Mouse (Mus musculus) cerebellum, adult 2 months (tissue): ENCODE results near the gene Lcn11. TPM values are rescaled to one million over a fixed set of nuclear protein-coding genes. Genes with fewer than 3 reads are reported as not detected.
"Not testable (repeated sequence)": the region's sequence is repeated elsewhere in the genome, so short reads cannot be mapped to it uniquely, and the experiment has no call there.

ENCODE experiments used
- DNase-seq, 2 experiments: peaks; one replicate each; pipeline ENCODE4 v3.0.0; 2021
- H3K27ac ChIP-seq: fragments of 200-500 bp; 2 replicates; pipeline ENCODE4 v1.5.1; 2012; ENCODE audit warnings: low read length, control low read depth, inconsistent platforms; ENCODE audit not compliant: insufficient read depth
- H3K27me3 ChIP-seq: fragments of 200-500 bp; 2 replicates; pipeline ENCODE4 v1.6.1; 2012; ENCODE audit warnings: inconsistent platforms, mild to moderate bottlenecking, low read length, moderate library complexity; ENCODE audit not compliant: control insufficient read depth, insufficient read depth
- H3K4me1 ChIP-seq: fragments of 200-500 bp; 2 replicates; pipeline ENCODE4 v1.6.1; 2011; ENCODE audit warnings: low read length; ENCODE audit not compliant: control insufficient read depth, insufficient read depth
- H3K4me3 ChIP-seq: fragments of 200-500 bp; replicated peaks from 2 replicates; pipeline ENCODE3; 2011; ENCODE audit warnings: mild to moderate bottlenecking, low read depth, low read length, control low read depth; ENCODE audit not compliant: insufficient read depth
- CTCF ChIP-seq: fragments of 200-500 bp; IDR thresholded peaks from 2 replicates; pipeline ENCODE4 v1.5.1; 2011; ENCODE audit warnings: low read depth, mild to moderate bottlenecking, control low read depth, low read length, moderate library complexity, borderline replicate concordance; ENCODE audit not compliant: insufficient read depth
- POLR2A ChIP-seq: fragments of 200-500 bp; IDR thresholded peaks from 2 replicates; pipeline ENCODE4 v1.6.1; 2011; ENCODE audit warnings: low read length, control low read depth, borderline replicate concordance; ENCODE audit not compliant: insufficient read depth
- WGBS: fragments of 180-500 bp; shearing (Covaris S2); methylation state at CpG from one replicate; pipeline ENCODE4 v1.1.7; 2018; 5-methylcytosine and 5-hydroxymethylcytosine counted together
- polyA plus RNA-seq: library from polyadenylated mRNA; depleted of rRNA; stranded (reverse); fragments of >200 nt; gene quantifications from 2 replicates; pipeline ENCODE4 v1.2.3, GENCODE M21; 2012; rRNA removed

Lcn11 gene
- polyA plus RNA-seq, 1 experiment = not detected

DNA sequence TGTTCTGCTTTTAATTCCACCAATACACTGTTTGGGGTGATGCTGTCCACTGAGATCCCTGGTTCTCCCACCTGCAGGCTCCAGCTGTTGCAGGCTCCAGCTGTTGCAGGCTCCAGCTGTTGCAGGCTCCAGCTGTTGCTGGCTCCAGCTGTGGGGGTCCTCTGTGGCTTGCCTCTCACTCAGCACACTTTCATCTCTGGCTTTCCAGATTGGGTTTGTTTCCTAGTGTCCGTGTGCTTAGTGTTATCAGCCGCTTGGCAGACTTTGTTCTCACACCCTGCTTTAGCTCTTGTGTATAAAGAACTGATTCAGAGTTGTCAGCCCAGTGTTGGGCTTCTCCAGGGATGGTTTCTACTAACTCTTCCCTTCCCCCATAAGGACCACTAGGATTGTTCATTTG, 20.8 kb downstream of the Lcn11 start:
- no peaks in the 10 kb centered on the region for H3K4me1 ChIP-seq
- TF ChIP-seq POLR2A = no peak
- TF ChIP-seq CTCF = no peak
- no peak overlapping the region for H3K4me3 ChIP-seq
- DNase-seq = no peak
- H3K27me3 ChIP-seq = no peaks in the 10 kb centered on the region
- no peak overlapping the region for H3K27ac ChIP-seq
- 61% methylated on average over 2 of the region's 2 CpGs for WGBS

DNA sequence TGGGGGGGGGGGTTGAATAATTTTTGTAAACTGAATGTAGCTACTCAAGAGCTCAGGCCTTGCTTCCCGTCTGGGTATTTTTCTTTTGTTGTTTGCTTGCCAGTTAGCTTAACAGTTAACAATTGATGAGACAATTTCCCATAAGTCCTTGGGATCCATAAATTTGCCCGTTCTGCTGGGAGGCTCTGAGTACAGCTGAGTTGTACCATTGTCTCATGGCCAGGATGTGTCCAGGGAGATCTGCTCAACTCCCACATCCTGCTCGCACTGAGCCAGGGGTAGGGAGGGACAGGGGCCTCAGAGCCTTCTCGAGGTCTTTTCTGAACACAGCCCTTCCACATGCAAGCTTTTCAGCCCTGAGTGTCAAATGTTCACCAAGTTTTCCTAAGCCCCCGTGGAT, 21.2 kb downstream of the Lcn11 start:
- TF ChIP-seq CTCF = no peak
- no peak for TF ChIP-seq POLR2A
- DNase-seq = no peak
- 34% methylated on average over 5 of the region's 5 CpGs for WGBS
- H3K4me1 ChIP-seq = no peaks in the 10 kb centered on the region
- H3K4me3 ChIP-seq = no peak overlapping the region
- H3K27me3 ChIP-seq = no peaks in the 10 kb centered on the region
- H3K27ac ChIP-seq = no peak overlapping the region

DNA sequence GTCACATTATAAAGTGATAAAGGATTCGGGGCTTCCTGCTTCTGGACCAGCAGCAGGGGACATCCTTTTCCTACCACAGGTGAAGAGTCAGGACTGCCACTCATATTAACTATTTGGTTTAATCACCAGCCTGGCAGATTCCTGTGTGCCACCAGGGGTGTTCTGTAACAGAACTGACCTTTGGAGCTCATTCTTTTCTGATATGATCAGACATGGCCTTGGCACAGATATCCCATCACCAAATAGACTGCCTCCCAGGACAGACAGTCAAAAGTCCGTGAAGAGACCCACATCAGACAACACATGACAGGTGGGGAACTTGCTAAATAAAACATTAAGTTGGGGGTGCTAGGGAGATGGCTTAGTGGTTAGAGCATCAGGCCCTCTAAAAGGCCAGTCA, 34.9 kb downstream of the Lcn11 start:
- Histone ChIP-seq H3K4me1 (no peaks in the 10 kb centered on the region), H3K27ac (no peak overlapping the region), H3K4me3 (no peak overlapping the region), H3K27me3 (no peaks in the 10 kb centered on the region)
- WGBS = 60% methylated on average over 2 of the region's 2 CpGs
- no peak for DNase-seq
- TF ChIP-seq POLR2A (no peak), CTCF (no peak)

DNA sequence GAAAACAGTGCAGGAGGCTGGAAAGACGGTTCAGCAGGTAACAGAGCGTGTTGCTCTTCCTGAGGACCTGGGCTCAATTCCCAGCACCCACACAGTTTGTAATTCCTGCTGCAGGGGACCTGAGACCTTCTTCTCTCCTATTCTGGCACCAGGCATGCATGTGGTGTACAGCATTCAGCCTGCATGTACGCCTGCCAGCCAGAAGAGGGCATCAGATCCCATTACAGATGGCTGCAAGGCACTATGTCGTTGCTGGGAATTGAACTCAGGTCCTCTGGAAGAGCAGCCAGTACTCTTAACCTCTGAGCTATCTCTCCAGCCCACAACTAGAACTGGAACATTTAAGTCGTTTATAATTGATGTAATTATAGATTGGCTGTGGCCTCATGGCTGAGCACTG, 36.5 kb downstream of the Lcn11 start:
- TF ChIP-seq POLR2A (no peak), CTCF (no peak)
- Histone ChIP-seq H3K27me3 (no peaks in the 10 kb centered on the region), H3K27ac (no peak overlapping the region), H3K4me1 (no peaks in the 10 kb centered on the region), H3K4me3 (no peak overlapping the region)
- 85% methylated on average over 5 of the region's 5 CpGs for WGBS
- no peak for DNase-seq

DNA sequence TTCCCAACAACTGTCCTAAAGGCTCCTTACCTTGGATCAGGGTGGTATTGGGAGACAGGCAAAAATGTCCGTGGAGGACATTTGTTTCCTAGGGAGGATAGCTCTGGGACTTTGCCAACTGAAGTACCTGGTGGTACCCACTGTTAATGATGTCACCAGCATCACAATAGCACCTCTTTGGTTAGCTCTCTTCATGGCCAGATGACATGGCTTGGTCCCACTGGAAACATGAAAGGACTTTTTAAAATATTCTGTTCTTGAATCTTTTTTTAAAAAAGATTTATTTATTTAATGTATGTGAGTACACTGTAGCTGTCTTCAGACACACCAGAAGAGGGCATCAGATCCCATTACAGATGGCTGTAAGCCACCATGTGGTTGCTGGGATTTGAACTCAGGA, 38.9 kb downstream of the Lcn11 start, which contains the start of gene Glt6d1:
TSS of gene Glt6d1 (minus strand) at position 101 of the 400 bp plus-strand sequence.
- not testable (repeated sequence) for H3K4me3 ChIP-seq

DNA sequence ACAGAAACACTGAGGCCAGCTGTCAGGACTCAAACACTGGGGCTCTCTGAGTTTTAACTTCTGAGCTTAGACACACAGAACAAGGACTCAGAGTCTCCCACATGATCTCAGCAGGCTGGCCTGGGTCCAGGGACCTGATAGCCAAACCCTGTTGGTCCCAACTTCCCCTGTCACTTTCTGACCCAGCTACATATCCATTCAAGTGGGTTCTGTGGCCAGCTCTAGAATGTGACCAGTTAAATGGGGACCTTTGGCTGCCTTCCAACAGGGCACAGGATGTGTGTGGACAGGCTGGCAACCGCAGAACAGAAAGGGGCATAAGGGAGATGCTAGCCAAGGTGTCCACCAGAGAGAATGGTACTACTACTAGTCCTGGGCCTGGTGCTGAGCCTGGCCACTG, 46.0 kb downstream of the Lcn11 start, which contains the start of gene Lcn9:
TSS of gene Lcn9 (plus strand) at position 348 of the 400 bp plus-strand sequence.
- TF ChIP-seq CTCF (no peak), POLR2A (no peak)
- Histone ChIP-seq H3K27ac (no peak within 1 kb of the TSS), H3K4me3 (no peak within 1 kb of the TSS), H3K4me1 (no peaks in the 10 kb centered on the region), H3K27me3 (no peaks in the 10 kb centered on the region)
- peak; percentile 8 to 18 for DNase-seq
- WGBS = 11% methylated on average over 1 of the region's 1 CpGs

More for the DNA sequence above, 38.9 kb downstream of the Lcn11 start, which contains the start of gene Glt6d1:
- WGBS = 55% methylated on average over 1 of the region's 1 CpGs
- H3K4me1 ChIP-seq, H3K27me3 ChIP-seq, DNase-seq, H3K27ac ChIP-seq: not testable (repeated sequence)

DNA sequence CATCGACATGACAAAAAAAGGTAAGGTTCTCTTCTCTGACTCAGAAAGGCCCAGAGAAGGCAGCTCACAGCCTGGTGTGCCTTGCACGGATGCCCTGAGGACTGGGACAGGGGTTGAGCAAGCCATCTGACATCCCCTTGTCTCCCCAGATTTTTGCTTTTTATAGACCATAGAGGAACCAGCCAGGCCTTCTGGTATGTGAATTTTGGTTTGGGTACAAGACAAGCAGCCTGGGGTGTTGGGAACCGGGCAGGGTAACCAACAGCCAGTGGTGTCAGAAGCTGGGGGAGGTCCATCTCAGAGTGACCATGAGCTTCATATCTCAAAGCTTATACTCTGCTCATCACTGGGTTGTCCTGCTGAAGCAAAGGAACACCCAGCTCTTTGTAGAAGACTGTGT, 47.9 kb downstream of the Lcn11 start:
- H3K27me3 ChIP-seq = no peaks in the 10 kb centered on the region
- no peaks in the 10 kb centered on the region for H3K4me1 ChIP-seq
- WGBS = 91% methylated on average over 3 of the region's 3 CpGs
- no peak overlapping the region for H3K27ac ChIP-seq
- TF ChIP-seq POLR2A (no peak), CTCF (no peak)
- H3K4me3 ChIP-seq = no peak overlapping the region
- DNase-seq = peak in 1 of 2 experiments; percentile 1

DNA sequence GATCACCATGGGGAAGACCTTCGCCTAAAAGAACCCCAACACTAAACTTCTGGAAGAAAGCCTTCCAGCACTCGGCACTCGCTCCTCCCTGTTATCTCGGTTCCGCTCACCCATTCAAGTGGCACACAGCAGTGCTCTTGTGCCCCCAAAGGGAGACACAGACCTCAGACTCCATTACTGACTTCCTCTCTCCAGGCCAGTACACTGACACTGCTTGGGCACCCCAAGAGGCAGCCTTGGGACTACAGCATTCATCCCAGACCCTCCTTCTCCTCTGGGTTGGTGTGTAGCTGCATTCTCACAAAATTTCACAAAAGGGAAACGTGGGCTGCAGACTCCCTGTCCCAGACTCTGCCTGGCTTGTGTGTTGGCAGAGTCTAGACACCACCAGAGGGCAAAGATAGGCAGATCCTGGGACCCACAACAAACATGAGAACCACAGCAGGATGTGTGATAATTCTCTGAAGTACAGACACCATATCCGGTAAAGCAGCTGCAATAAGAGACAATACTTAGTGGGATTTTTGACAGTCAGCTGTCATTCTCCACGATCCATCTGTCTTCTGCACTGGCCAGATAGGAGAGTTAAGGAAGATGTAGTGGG, 51.6 kb downstream of the Lcn11 start:
- DNase-seq = no peak
- H3K27me3 ChIP-seq = no peaks in the 10 kb centered on the region
- WGBS = 78% methylated on average over 8 of the region's 8 CpGs
- TF ChIP-seq CTCF (no peak), POLR2A (no peak)
- no peaks in the 10 kb centered on the region for H3K4me1 ChIP-seq
- H3K27ac ChIP-seq = no peak overlapping the region
- no peak overlapping the region for H3K4me3 ChIP-seq

Other genes with a start within 250 kb of the Lcn11 start
- 12.3 and 12.5 TPM in 2 replicates for gene Traf2, start 230.1 kb upstream of the Lcn11 start, polyA plus RNA-seq
- gene Edf1, start 219.2 kb upstream of the Lcn11 start, polyA plus RNA-seq = 345 and 350 TPM in 2 replicates
- 3.0 and 4.4 TPM in 2 replicates for gene Mamdc4, start 202.2 kb upstream of the Lcn11 start, polyA plus RNA-seq
- 176 and 186 TPM in 2 replicates for gene Phpt1, start 201.8 kb upstream of the Lcn11 start, polyA plus RNA-seq
- gene Ajm1, start 195.3 kb upstream of the Lcn11 start, polyA plus RNA-seq = 257 and 312 TPM in 2 replicates
- 161 and 172 TPM in 2 replicates for gene Rabl6, start 168.5 kb upstream of the Lcn11 start, polyA plus RNA-seq
- 0.05 TPM in 1 of 2 replicates, not detected in the other for gene Ccdc183, start 159.3 kb upstream of the Lcn11 start, polyA plus RNA-seq
- gene Tmem141, start 155.0 kb upstream of the Lcn11 start, polyA plus RNA-seq = 79.7 and 85.7 TPM in 2 replicates
- gene Fcna, start 149.0 kb upstream of the Lcn11 start, polyA plus RNA-seq = 0.31 and 0.35 TPM in 2 replicates
- not detected in 2 replicates for gene Lcn8, start 123.9 kb upstream of the Lcn11 start, polyA plus RNA-seq
- not detected in 2 replicates for gene Lcn5, start 119.1 kb upstream of the Lcn11 start, polyA plus RNA-seq
- not detected in 2 replicates for gene Lcn6, start 100.2 kb upstream of the Lcn11 start, polyA plus RNA-seq
- not detected in 2 replicates for gene Lcn10, start 94.3 kb upstream of the Lcn11 start, polyA plus RNA-seq
- not detected in 2 replicates for gene Obp2a, start 77.0 kb upstream of the Lcn11 start, polyA plus RNA-seq
- 99.5 and 101 TPM in 2 replicates for gene Bmyc, start 70.3 kb upstream of the Lcn11 start, polyA plus RNA-seq
- not detected in 2 replicates for gene Obp2b, start 40.0 kb upstream of the Lcn11 start, polyA plus RNA-seq
- not detected in 2 replicates for gene Lcn3, start 11.4 kb upstream of the Lcn11 start, polyA plus RNA-seq
- gene Gm13539, start 5.2 kb downstream of the Lcn11 start, polyA plus RNA-seq = not detected in 2 replicates
- not detected in 2 replicates for gene Glt6d1, start 38.8 kb downstream of the Lcn11 start, polyA plus RNA-seq
- 0.13 TPM in 1 of 2 replicates, not detected in the other for gene Lcn9, start 46.1 kb downstream of the Lcn11 start, polyA plus RNA-seq
- gene Sohlh1, start 70.2 kb downstream of the Lcn11 start, polyA plus RNA-seq = 0.08 TPM in 1 of 2 replicates, not detected in the other
- 409 and 456 TPM in 2 replicates for gene Kcnt1, start 86.7 kb downstream of the Lcn11 start, polyA plus RNA-seq
- gene Camsap1, start 206.3 kb downstream of the Lcn11 start, polyA plus RNA-seq = 35.7 and 39.7 TPM in 2 replicates
- 92.2 and 101 TPM in 2 replicates for gene Ubac1, start 244.7 kb downstream of the Lcn11 start, polyA plus RNA-seq